Mouse (Mus musculus): ENCODE data around the gene Atp8a1. TPM values are rescaled to one million over a fixed set of nuclear protein-coding genes. Genes with fewer than 3 reads are reported as not detected.

Atp8a1 gene
- total RNA-seq, 2 experiments from 2014 or later: 20.1 to 21.2 TPM

GRCm38 (mm10) chr5:67794129-67794800 is 53.0 kb downstream of the Atp8a1 start:
- DNase-seq (ENCODE audit: low spot score): no peak
- intact Hi-C loops (cut with DNase I): no loop called here

GRCm38 (mm10) chr5:67782775-67783174 is 64.5 kb downstream of the Atp8a1 start:
- intact Hi-C loops (cut with DNase I): no loop called here
- no peak for DNase-seq (ENCODE audit: low spot score)

GRCm38 (mm10) chr5:67778026-67778425 is 69.2 kb downstream of the Atp8a1 start:
- no peak for DNase-seq (ENCODE audit: low spot score)

DNA sequence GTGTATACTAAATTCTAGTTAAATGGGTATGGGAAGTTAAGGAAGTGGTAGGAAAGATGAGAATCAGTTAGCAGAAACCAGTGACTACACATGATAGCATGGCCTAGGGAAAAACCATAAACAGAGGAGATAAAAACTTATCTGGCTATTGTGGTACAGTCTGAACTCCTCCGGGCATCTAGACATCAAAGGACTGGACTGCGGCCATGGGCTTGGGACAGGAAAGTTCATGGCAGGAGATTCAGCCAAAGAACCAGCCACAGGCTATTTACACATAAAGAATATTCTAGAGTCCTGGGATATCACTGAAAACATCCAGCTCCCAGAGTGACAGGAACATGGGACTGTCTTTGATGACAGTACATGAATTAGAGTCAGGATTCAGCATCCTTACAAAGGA is 73.0 kb downstream of the Atp8a1 start:
- intact Hi-C loops (cut with DNase I): no loop called here
- DNase-seq (ENCODE audit: low spot score): no peak

More at GRCm38 (mm10) chr5:67778026-67778425, 69.2 kb downstream of the Atp8a1 start:
- intact Hi-C loops (cut with DNase I): loop anchor here (5.0 kb wide), 1 partner anchor 69 kb away; the partner anchor contains the start of gene Atp8a1

DNA sequence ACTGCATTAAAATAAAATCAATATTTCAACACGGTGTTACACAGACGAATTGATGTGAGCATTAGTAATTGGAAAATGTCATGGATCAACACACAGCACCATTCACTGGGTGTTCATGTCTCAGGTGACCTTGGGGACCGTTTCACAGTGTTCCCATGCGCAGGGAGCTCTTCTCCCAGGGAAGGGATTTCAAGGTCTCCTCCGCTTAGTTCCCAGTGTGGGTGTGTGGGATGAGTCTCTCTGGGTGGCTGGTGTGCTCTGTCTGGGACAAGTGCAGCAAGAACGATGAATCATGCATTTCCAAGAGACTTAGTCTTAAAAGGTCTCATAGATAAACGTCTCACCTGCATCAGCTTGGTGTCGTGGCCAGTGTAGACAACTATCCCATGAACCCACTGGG is 78.5 kb downstream of the Atp8a1 start:
- intact Hi-C loops (cut with DNase I): no loop called here
- no peak for DNase-seq (ENCODE audit: low spot score)

- intact Hi-C loops (cut with DNase I): no loop called here
- DNase-seq (ENCODE audit: low spot score): no peak
Measured at GRCm38 (mm10) chr5:67764798-67765197, 82.4 kb downstream of the Atp8a1 start.

GRCm38 (mm10) chr5:67758126-67758525 is 89.1 kb downstream of the Atp8a1 start:
- DNase-seq (ENCODE audit: low spot score): no peak
- intact Hi-C loops (cut with DNase I): loop anchor here (10.0 kb wide), 1 partner anchor 357 kb away; no protein-coding TSS in a partner anchor

DNA sequence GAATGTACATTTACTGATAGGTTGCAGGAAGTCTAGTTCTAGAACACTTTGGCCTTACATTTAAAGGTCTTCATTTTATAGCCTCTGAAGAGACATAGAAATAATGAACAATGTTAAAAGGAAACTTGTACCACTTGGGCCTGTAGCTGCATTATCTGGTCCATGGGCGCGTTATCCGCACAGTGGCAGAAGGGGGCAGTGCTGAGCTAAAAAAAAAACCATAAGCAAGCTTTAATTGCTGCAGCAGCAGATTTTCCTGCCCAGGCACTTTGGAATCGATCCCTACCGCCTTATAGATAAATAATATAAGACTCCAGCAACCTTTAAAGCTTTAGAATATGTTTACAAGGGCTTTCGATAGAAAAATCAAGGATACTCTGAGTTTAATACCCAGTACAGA is 91.1 kb downstream of the Atp8a1 start:
- DNase-seq (ENCODE audit: low spot score): no peak
- intact Hi-C loops (cut with DNase I): loop anchor here (1.0 to 10.0 kb wide), 3 partner anchors 91 to 359 kb away; partner anchors contain the start of gene Atp8a1

DNA sequence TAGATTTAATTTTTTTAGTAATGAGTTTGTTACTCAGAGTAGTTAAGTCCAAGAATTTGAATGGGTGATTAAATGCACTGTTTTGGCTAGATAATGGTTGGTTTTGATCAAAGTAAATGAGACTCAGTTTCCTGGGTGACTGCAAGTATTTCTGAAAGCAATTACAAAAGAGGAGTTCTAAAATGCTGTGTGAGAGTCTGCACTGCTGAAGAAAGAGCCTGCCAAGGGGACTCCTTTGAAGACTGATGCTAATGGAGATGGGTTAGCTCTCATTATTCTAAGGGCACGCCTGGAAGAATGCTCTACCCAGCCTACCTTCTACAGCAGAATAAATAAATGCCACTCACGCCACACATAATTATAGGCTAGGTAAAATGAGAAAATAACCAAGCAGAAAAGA is 94.2 kb downstream of the Atp8a1 start:
- DNase-seq (ENCODE audit: low spot score): no peak
- intact Hi-C loops (cut with DNase I): loop anchor here (10.0 kb wide), 1 partner anchor 362 kb away; no protein-coding TSS in a partner anchor

GRCm38 (mm10) chr5:67752629-67753028 is 94.6 kb downstream of the Atp8a1 start:
- DNase-seq (ENCODE audit: low spot score): no peak
- intact Hi-C loops (cut with DNase I): loop anchor here (10.0 kb wide), 1 partner anchor 362 kb away; no protein-coding TSS in a partner anchor

DNA sequence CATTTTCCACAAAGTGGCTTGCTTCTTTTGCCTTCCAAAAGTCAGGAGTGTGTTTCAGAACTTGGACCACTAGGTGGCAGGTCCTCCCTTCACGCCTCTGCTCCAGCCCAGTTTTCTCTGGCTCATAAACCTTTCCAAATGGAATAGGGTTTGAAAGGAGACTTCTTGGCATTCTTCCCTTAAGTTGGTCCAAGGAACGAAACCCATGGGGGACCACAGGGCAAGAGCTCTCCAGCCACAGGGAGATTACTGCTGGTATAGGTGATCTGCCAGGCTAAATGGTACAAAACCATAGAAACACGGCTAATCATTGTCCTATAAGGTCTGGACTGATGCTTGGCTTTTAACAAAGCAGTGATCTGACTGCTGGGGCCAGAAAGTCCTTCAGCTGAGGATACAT is 95.2 kb downstream of the Atp8a1 start:
- intact Hi-C loops (cut with DNase I): loop anchor here (10.0 kb wide), 1 partner anchor 363 kb away; no protein-coding TSS in a partner anchor
- DNase-seq (ENCODE audit: low spot score): no peak

- no peak for DNase-seq (ENCODE audit: low spot score)
- intact Hi-C loops (cut with DNase I): no loop called here
Measured at GRCm38 (mm10) chr5:67739261-67739660, 108.0 kb downstream of the Atp8a1 start.

GRCm38 (mm10) chr5:67738133-67738532 is 109.1 kb downstream of the Atp8a1 start:
- intact Hi-C loops (cut with DNase I): no loop called here

DNA sequence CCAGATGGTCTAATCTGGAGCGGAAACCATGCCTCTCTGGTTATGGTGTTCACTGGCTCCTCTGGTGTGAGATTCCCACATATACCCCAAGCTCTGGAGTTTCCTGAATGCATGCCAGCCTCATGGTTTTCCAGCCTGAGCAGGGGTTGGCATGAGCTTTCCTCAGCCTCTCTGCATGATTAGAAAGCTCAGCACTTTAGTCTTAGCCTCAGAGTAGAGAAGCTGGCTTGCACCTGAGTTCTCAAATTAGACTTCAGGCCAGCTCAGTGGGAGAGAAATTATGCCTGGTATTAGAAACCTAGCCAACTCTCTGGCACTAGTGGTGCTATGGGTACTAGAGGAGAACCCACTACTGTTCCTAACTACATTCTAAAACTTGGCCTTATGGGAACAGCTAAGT is 111.5 kb downstream of the Atp8a1 start:
- intact Hi-C loops (cut with DNase I): no loop called here
- DNase-seq (ENCODE audit: low spot score): no peak

More at GRCm38 (mm10) chr5:67738133-67738532, 109.1 kb downstream of the Atp8a1 start:
- no peak for DNase-seq (ENCODE audit: low spot score)

- intact Hi-C loops (cut with DNase I): no loop called here
- no peak for DNase-seq (ENCODE audit: low spot score)
Measured at GRCm38 (mm10) chr5:67733551-67734258, 113.5 kb downstream of the Atp8a1 start.

DNA sequence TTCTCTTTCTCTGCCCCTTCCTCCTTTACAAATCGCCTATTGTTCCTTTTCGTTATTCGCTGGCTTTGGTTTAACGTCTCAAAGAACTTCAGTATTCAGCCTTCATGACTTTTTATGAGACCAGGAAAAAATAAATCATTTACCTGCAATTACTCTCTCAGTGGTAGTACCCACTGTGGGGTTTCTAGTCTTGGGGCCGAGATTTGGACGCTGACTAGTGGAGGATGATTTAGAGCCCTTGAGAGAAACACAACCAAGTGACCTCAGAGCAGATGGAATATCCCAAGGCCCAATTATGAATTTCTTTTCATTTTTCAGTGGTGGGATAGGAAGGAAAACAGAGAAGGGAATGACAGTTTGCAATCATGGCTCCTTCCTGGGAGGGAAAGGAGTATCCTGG is 114.1 kb downstream of the Atp8a1 start:
- no peak for DNase-seq (ENCODE audit: low spot score)
- intact Hi-C loops (cut with DNase I): no loop called here

- intact Hi-C loops (cut with DNase I): loop anchor here (1.0 to 2.0 kb wide), 2 partner anchors 119 to 195 kb away; no protein-coding TSS in a partner anchor
- no peak for DNase-seq (ENCODE audit: low spot score)
Measured at GRCm38 (mm10) chr5:67727755-67728154, 119.5 kb downstream of the Atp8a1 start.

- DNase-seq (ENCODE audit: low spot score): no peak
- intact Hi-C loops (cut with DNase I): loop anchor here (1.0 to 2.0 kb wide), 2 partner anchors 118 to 195 kb away; no protein-coding TSS in a partner anchor
Measured at GRCm38 (mm10) chr5:67726810-67727209, 120.4 kb downstream of the Atp8a1 start.

DNA sequence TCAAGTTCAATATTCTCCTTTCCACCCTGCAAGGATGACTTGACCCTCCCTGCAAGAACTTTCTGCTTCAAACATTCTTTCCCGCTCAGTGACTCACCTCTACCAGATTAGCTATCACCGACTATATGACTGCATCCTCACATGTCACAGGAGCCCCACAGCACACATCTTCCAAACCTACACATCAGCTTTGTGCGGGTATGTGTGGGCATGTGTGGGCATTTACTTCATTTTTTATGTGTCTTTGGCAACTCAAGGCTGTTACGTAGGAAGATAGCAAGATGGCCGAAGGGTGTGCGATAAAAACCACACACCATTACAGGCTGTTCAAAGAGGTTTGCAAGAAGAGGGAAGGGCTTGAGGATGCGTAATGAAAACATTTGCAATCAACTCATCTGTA is 145.6 kb downstream of the Atp8a1 start:
- DNase-seq (ENCODE audit: low spot score): no peak
- intact Hi-C loops (cut with DNase I): no loop called here

DNA sequence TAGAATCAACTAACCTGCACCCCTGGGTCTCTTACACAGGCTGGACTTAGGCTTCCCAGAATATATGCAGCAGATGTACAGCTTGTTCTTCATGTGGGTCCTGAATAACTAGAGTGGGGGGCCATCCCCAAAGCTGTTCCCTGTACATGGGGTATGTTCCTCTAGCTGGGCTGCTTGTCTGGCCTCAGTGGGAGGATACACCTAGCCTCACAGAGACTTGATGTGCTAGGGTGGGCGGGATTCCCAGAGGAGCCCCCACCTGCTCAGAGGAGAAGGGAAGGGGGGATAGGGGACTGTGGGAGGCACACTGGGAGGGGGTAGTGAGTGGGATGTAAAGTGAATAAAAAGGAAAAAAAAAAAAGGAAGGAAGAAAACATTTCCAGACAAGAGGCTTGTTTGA is 147.8 kb downstream of the Atp8a1 start:
- intact Hi-C loops (cut with DNase I): no loop called here
- DNase-seq (ENCODE audit: low spot score): no peak

DNA sequence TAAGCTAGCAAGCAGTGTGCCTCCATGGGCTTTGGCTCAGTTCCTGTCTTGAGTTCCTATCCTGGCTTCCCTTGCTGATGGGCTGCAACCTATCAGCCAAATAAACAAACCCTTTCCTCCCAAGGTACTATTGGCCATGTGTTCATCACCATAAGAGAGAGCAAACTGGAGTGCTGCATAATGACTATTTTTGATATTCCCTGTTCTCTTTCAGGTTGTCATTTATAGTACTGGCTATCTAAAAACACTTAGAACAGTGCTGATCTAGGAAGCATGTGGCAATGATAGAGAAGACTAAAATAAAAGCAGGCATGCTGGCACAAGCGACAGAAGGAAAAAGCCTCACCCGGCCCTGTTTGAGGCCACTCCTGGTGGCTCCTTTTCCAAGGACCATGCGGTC is 149.1 kb downstream of the Atp8a1 start:
- intact Hi-C loops (cut with DNase I): no loop called here
- DNase-seq (ENCODE audit: low spot score): no peak
